Mouse (Mus musculus): ENCODE measurements at regions not wholly inside any gene's neighbourhood (a gene's known extent, or its start where the extent isn't known, plus 50 kb on each side); places are given as distances from the start of the nearest gene placed in this dataset.

DNA sequence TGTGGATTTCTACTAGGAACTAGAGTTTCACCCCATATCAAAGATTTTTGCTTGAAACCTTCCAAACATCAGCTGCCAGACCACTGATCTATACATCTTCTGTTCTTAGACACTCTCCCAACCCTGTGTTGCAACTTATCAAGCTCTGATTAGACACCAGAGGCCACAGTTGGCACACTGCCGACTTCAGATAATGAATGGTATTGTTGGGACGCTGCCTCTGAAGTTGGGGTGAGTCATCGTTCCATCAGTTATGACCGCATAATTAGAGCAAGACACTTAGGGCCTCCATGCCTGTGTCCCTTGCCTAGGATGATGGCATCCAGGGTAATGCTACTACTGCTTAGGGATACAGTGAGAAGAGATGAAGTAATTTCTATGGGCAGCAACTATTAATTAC, 84.3 kb upstream of the Phyhipl start:
- no peak for ATAC-seq (ENCODE audit: poor library complexity, severe bottlenecking)

- ATAC-seq (ENCODE audit: poor library complexity, severe bottlenecking): no peak
These were observed 83.7 kb upstream of the Phyhipl start for GRCm38 (mm10) chr10:70739348-70739966.

DNA sequence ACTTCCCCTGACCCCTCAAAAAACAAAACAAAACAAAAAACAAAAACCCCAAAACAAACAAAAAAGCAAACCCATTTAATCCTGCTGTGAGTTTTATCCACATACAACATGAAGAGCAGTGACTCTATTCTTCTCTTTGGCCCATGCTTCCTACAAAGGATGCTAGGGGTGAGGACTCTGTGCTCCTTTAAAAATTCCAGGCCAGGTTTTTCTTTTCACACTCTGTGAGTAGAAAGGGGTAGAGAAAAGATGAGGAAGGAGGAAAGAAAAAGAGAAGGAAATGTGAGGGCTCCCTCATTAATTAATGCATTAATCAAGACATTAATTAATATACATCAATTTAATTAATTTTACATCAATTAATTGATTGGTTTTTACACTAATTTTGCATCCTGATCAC, 82.9 kb upstream of the Phyhipl start:
- no peak for ATAC-seq (ENCODE audit: poor library complexity, severe bottlenecking)

- no peak for ATAC-seq (ENCODE audit: poor library complexity, severe bottlenecking)
These were observed 78.2 kb upstream of the Phyhipl start for GRCm38 (mm10) chr10:70733956-70734355.

GRCm38 (mm10) chr10:70733478-70733877, 77.7 kb upstream of the Phyhipl start:
- ATAC-seq (ENCODE audit: poor library complexity, severe bottlenecking): no peak

- no peak for ATAC-seq (ENCODE audit: poor library complexity, severe bottlenecking)
These were observed 69.3 kb upstream of the Phyhipl start for GRCm38 (mm10) chr10:70725091-70725490.

GRCm38 (mm10) chr10:70722783-70723182, 67.0 kb upstream of the Phyhipl start:
- no peak for ATAC-seq (ENCODE audit: poor library complexity, severe bottlenecking)

- ATAC-seq (ENCODE audit: poor library complexity, severe bottlenecking): no peak
These were observed 66.6 kb upstream of the Phyhipl start for GRCm38 (mm10) chr10:70722381-70722780.

DNA sequence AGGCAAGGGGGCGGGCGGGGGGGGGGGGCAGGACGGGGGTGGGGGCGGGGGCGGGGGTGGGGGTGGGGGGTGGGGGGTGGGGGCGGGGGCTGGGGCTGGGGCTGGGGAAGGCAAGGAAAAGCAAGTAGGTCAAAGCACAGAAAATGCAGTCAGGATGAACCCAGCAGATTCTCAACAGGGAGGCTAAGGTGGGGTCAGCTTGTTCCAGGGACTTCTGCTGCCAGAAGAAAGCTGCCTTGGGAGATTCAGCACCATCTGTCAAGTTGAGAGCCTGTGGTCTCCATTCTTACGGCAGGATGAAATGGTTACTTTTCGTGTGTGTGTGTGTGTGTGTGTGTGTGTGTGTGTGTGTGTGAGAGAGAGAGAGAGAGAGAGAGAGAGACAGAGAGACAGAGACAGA, 61.7 kb upstream of the Phyhipl start:
- ATAC-seq (ENCODE audit: poor library complexity, severe bottlenecking): no peak

GRCm38 (mm10) chr10:70717025-70717424, 61.3 kb upstream of the Phyhipl start:
- no peak for ATAC-seq (ENCODE audit: poor library complexity, severe bottlenecking)

GRCm38 (mm10) chr10:70713306-70713705, 57.5 kb upstream of the Phyhipl start:
- no peak for ATAC-seq (ENCODE audit: poor library complexity, severe bottlenecking)

DNA sequence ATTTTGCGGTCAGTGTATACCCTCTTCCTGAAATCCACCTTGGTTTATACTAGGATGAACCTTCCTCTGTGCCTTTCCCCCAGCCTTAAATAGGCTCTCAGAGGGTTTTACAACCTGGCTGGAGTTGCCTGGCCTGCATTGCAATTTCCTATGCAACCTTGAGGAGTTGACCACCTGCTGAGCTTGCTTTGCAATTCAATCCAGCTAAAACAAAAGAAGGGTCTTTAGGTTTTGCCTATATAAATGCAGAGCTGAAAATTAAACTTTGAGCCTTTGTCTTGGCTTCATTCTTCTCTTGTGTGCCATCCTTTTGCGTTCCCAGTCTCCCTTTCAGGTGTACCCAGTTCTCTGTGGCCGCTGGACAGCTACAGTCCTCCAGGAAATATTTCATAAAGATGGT, 53.0 kb upstream of the Phyhipl start:
- no peak for ATAC-seq (ENCODE audit: poor library complexity, severe bottlenecking)
